Mouse (Mus musculus) hindlimb bud, embryonic 11.5 days (tissue): ENCODE results near the gene Atg16l2.

ENCODE experiments used
- DNase-seq: peaks from one replicate; pipeline ENCODE4 v3.0.0-alpha.2; 2012; ENCODE audit warnings: low read depth, low spot score; ENCODE audit errors: extremely low spot score

Gene Atg16l2

DNA sequence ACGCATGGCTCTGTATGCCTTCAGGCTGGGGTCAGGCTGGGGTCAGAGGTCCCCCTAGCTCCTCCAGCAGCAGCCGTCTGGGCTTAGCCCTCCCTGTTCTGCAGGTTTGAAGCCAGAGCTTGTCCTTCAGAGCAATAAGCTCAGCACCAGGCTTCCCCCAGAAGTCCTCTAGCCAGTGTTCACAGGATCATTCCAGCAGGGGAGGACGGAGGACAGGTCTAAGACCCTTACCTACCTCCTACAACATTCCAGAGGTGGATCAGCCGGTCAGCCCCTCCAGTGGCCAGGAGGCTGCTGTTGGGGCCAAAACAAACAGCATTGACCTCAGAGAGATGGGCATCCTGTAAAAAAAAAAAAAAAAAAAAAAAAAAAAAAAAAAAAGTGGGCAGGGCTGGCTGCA lies 8.9 kb downstream of the Atg16l2 start:
- no peak for DNase-seq

DNA sequence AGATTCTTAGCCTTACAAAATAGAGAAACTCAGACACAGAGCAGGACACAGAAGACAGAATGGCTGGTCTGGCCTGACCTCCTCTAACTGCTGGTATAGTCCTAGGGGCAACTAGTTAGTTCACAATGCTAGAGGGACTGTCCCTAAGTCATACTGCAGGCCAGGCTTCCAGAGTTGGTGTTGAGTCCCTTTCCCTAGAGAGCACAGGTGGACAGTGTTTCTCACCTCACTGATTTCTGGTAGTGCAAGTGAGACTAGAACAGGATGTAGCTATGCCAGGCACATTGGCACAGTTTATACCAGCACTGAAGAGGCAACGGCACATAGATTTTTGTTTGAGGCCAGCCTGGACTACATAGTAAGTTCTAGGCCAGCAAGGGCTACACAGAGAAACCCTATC lies 9.4 kb downstream of the Atg16l2 start:
- no peak for DNase-seq

DNA sequence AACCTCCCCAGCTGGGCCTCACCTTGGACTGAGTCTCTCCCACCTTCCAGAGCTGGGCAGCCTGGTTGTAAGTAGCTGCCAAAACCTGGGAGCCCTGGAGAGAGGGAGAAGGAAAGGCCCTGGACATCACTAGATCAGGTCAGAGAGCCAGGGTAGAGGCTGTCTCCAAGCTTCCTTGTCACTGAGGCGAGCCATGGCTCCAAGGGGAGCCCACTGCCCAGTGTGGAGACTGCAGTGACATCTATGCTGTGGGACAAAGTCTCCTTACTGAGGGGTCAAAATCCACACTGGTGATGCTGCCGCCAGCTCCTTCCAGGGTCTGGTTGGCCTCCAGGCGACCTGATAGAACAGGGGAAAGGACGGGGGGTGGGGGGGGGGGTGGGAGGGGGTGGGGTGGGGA lies 10.0 kb downstream of the Atg16l2 start:
- no peak for DNase-seq

DNA sequence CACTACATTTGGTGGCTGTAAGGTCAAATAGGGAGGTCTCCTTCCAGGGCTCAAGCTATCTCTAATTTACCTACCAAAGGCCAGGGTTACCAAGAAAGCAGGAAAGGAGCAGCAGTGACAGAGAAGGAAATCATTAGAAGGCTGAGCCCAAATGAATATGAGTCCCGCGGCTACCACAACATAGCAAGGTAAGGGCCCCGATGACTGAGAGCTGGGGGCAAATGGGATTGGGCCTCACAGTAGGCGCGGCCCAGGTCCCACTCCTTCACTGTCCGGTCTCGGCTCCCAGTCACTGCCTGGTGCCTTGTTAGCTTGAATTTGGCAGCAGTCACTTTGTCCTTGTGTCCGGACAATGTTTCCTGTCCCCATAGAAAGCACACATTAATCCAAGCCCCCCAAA lies 10.4 kb downstream of the Atg16l2 start:
- DNase-seq, result no peak

DNA sequence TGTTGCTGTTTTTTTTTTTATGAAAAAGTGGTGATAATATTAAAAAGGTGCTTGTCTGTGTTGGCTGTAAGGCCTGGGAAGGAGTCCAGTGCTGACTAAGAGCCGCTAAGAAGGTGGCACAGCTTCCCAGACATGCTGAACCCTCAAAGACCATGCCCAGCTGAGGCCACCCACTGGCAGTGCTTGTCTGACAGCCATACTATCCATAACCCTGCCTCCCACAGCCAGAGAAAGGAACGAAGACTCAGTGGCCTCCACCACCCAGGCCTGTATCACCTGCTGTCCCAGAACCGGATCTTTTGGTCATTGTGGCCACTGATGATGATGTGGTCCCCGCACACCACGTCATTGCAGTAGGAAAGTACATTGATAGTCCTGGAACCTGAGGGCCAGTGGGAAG lies 10.8 kb downstream of the Atg16l2 start:
- DNase-seq, result no peak

DNA sequence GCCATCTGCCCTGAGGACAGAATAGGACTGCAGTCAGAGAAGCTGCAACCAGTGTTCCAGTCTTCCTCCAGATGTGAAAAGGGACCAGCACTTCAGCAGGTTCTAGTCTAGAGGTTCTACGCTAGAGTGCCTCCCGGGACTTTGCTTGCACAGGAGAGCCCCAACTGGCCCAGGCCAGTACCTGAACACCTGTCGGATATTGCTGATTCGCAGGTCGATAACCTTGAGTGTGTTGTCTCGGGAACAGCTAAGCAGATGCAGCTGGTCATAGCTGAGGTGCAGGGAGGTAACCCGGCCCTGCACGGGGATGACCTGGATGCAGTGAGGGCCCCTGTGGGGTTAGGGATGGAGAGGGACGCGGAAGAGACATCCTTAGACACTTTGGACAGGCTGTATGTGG lies 11.7 kb downstream of the Atg16l2 start:
- no peak for DNase-seq

DNA sequence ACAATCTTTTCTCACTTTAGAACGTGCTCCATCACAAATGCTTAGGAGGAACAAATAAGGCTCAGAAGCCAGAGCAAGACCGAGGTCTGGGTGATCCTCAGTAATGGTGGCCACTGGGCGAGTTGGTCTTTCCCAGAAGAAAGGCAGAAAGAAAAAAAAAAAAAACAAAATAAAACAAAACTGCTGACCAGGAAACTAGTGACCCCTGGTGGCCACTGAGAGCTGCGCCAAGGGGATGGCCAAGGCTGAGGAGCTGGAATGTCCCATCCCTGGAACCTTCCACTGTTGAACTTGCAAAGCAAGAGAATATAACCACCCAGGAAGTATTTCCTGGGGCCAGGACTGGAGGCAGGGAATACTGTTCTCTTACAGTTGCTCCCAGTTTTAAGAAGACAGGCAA lies 13.6 kb downstream of the Atg16l2 start:
- no peak for DNase-seq

DNA sequence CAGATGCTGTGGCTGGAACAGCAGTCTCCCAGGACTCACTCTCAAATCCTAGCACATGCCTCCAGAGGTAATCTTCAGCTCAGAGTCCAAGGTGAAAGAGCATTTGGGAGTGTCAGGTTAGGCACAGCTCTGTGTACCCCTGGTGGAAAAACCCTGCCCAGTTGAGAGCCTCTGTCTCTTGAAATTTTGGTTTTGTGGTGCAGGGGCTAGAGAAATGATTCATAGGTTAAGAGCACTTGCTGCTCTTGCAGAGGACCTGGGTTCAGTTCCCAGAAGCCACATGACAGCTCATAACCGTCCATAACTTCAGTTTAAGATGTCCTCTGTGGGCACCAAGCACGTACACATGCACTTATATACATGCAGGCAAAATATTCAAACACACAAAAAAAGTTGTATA lies 14.2 kb downstream of the Atg16l2 start:
- DNase-seq, result no peak

DNA sequence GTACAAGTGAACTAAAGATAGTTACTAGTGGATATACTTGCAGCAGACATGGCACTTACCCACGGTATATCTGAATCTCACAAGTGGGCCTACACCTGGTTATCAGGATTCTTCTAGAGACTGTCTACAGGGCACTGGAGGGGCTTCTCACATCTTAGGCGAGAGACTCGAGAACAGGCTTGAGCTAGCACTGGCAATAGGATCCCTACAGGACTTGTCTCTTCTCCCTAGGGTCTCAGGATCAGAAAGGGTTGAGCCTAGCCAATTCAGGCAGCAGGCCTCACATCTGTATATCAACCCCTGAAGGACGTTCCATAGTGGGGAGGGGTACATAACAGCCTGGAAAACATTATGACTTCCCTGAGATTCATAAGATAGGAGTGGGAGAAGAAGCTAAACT lies 15.2 kb downstream of the Atg16l2 start:
- DNase-seq, result no peak

DNA sequence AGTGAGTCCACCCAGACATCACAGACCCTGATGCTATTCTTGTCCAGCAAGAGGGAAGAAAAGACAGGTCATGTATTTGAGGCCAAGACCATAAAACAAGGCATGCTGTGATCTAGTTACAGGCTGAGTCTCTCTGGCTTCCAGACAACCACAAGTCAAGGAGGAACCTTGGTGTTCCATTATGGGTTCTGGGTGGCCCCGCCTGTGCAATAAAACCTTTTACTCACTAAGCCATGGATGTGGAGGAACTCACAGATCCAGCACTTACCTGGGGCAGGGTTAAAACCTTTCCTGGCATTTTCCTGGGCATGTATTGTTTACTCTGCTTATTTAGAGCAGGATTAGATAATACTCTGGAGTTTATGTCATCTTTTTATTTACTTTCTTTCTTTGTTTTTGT lies 17.5 kb downstream of the Atg16l2 start:
- no peak for DNase-seq

DNA sequence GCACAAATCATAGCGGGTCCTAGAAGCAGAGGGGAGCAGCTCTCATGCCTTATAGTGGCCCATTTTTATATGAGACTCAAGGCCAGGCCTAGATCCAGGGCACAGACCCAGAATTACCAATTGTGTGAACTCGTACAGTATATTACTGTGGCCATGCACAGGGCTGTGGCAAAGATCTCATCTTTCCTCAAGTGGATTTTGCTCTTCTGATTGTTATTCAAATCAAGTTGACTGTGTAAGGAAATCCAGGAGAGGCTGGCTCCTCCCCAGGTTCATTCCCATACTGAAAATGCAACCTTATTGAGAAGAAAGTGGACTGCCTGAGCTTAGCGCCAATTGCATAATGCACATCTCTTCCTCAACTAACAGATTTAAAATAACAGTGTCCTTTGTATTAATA lies 19.3 kb downstream of the Atg16l2 start:
- DNase-seq, result no peak

DNA sequence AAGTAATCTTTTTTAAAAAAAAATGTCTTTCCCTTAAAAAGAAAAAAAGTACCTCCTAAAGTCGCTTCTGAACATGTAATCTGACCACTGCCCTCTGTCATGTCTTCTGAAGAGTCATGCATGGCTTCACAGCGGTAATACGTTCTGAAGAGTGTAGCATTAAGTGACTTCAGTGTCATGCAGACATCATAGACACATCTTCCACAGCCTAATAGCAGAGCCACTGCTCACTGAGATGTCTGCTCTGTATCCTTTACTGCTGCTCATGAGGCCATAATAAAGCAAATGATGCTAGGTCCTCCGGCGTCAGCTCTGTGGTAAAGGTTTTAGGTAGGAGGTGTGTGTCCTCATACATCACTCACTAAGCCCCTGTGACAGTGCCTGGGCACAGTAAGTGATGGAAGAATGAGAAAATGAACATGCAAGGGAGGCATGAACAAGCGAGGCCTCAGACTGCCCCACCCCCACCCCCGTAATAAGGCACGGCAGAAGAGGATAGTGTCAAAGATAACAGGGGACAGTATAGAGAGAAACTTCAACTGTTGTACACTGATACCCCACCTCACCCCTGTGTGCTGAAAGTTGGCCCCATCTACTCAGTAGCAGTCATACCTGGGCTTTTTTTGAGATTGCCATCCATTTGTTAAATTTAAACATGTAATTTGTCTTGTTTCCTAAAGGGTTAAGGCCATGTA lies 29.4 kb downstream of the Atg16l2 start:
- DNase-seq, result no peak

DNA sequence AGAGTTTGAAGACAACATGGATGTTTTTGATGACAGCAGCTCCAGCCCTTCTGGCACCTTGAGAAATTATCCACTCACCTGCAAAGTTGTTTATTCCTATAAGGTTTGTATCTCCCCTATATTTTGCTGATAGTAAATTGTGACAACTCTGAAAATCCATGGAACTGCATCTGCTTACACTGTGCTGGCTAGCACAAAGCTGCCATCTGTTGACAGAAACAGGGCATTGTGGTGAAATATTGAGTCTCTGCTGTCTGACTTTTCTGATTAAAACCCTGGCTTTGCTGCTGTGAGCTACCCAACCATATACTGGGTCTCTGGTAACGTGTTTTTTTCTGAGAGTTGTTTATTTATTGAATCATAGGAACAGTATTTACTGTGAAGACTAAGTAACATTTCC lies 30.4 kb downstream of the Atg16l2 start:
- DNase-seq, result no peak

DNA sequence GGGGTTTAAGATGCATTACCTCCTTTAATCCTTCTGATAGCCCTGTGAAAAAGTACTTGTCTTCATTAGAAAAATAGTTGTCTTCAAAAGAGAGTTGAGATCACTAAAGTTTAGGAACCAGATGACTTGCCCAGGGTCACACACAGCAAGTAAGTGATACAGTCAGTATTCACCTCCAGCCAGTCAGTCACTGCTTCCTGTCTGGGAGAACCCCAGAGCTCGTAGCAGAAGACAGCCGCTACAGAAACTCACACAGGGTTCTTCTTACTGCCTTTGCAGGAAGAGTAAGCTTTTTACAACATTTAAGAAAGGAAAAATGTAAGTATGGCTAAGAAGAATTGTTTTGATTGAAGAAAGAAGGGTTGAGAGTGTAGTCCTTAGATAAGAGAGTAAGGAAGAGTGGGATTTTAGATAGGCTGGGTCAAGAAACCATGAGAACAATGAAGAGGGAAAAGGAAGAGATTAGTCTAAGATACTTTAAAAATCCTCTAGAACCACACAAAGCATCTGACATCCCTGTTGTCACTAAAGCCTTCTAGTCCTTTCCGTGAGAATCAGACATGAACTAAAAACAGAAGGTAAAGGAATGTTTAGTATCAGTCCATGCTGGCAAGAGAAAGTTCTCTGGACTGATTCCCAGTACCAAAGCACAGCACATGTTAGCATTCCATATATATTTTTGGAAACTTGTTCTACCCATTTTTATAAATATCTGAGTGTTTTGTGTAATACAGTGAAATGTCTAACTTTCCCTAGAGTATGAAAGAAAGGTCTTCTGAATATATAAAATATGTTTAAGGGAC lies 34.4 kb downstream of the Atg16l2 start:
- no peak for DNase-seq

DNA sequence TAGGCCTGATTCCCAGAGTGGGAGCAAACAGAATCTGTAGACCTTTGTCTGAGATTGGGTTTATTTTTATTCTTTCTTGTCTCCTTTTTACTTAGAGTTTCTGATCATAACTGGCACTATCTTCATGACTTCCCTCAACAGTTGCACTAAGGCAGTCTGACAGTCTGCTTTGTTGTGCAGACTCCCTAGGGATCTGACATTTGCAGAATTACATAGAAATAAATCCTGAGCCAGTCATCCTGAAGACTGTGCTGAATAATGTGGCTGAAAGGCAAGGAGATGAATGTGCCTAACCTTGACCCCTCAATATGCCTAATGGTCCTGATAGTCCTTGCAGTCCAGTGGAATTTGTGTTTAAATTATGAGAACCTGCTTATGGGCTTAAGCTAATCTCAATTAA lies 38.5 kb downstream of the Atg16l2 start:
- no peak for DNase-seq

DNA sequence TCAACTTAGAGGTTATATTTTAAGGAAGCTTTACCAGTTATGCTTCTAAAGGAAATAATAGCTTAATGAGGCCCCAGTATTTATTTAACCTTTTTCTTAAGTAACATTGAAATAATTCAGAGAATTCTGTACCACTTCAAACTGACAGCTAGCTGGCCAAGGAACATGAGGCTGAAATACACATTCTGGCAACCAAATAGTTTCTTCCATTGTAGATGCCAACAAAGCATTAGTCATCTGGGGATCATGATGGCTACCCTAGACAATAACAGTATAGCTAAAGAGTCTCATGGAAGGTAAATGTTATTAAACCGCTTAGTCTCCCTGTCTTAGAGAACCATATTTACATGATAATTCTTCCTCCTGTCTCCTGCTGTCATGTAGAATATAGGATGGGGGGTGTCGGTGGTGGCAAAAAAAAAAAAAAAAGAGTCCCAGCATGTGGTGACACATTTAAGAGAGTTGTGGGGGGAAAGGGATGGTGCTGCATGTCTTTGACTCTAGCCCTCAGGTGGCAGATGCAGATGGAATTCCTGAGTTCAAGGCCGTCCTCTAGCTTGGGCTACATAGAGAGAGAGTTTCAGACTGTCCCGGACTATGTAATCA lies 40.0 kb downstream of the Atg16l2 start:
- DNase-seq, result no peak

DNA sequence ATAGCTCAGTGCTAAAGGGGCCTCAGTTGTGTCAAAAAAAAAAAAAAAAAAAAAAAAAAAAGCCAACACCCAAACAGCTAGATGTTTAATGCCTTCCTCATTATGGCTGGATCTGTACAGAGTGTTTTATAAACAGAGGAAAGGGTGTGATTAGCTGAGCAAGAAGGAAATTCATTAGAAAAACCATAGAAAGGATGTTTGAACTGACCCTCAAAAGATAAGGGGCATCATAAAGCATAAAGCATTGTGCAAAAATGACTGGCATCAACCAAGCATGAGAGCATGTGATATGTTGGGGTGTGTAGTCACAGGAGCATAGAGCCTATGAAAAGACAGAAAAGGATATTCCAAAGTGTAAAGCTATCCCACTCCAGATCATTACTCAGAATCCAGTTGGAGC lies 43.6 kb downstream of the Atg16l2 start:
- no peak for DNase-seq

DNA sequence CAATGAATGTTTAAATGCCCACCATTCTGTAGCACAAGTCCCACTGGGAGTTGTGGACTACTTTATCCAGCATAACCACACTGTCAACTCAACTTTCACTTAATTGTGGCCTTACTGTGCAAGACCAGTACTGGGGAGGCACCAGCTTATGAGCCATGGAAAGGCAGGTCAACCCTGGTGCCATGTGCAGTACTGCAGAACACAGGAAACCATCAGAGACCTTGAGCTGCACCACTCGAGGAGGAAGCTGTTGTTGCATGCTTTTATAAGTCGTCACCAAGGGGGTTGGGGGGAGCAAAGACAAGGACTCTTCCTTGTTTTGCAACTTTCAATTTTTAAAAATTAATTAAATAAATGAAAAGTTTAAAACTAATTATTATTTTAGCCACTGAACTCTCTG lies 49.0 kb downstream of the Atg16l2 start:
- no peak for DNase-seq

DNA sequence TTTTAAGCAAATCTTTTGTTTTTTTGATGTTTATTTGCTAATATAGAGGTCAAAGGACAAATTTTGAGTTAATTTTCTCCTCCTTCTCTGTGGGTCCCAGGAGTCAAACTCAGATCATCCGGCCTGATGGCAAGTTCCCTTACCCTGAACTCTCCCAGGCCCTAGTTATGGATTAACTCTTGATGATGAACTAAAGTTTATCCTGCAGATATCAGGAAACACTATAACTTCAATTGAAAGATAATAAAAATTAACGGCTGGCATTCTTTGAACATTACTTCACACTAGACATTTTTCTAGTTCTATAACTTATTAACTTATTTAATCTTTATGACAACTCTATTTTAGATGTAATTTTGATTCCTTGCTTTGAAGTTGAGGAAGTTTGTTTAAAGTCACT lies 52.9 kb downstream of the Atg16l2 start:
- DNase-seq, result no peak

DNA sequence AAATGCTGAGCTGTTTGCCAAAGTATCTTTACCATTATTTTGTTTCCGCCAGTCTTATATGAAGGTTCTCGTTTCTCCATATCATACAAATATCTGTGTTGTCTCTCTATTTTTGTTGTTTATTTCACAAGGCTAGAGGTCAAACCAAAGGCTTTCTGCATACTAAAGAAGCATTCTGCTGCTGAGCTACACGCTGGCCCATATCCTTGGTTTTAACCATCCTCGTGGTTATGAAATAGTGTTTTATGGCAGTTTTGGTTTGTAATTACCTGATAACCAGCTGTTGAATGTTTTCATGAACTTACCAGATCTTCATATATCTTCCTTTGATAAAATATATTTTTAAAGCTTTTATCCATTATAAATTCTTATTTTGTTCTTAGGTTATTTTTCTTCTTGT lies 53.3 kb downstream of the Atg16l2 start:
- DNase-seq, result no peak

DNA sequence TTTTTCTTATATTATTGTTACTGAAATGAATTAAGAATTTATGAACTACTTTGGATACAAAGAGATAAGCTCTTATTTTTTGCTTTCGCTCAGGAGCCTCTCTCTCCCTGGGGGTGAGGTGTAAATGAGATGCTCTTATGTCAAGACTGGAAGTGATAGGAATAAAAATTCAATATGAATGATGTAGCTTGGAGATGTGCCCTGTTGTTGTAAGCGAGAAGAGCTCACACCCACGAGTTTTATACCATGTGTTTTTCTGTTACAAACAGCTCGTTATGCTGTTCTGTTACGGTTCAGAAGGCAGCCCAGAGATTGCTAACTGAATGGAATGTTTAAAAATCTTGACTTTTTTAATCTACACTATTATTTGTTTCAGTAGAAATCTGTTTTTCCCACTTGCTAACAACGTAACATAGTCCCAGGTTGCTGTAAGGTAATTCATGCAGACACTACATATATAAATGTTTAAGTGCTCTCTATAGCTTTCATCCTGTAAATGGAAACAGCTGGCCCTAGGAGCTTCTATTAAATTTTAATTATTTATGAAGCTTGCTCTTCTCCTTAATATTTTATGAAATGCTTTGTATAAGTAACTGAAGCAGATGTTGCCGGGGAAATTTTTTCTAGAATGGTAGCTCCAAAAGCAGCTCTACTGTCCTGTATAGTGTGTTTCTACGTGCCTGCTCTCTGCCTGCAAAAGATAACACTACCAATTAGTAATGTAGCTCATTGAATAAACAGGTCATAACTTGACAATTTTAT lies 65.2 kb downstream of the Atg16l2 start:
- DNase-seq, result no peak

DNA sequence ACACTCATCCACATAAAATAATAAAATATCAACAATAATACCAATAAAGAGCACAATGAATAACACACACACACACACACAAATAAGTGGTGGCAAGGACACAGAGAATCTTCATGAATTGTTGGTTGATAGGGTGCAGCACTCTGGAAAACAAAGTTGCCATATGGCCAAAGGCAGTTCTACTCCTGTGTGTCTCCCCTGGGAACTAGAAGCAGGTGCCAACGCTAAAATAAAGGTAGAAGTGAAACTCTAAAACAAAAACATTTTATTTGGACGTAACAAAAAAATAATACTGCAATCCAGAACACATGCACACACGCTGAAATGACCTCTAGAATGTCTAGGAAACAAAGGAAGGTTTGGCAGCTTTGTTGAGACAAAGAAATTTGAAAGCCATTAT lies 69.3 kb downstream of the Atg16l2 start:
- DNase-seq, result no peak
